Mouse (Mus musculus) bone marrow macrophage, adult 2 months (primary cell): ENCODE measurements around the gene Ttf1.

Experiments used
- CTCF ChIP-seq: IDR thresholded peaks from 2 replicates; pipeline ENCODE4 v1.5.1; 2012; ENCODE audit warnings: low read depth, mild to moderate bottlenecking, low read length, moderate library complexity
- POLR2A ChIP-seq: IDR thresholded peaks from 2 replicates; pipeline ENCODE4 v1.6.1; 2012; ENCODE audit warnings: mild to moderate bottlenecking, low read depth, low read length, borderline replicate concordance

GRCm38 (mm10) chr2:29124571-29124935 is 64.5 kb downstream of the Ttf1 start:
- no peak for TF ChIP-seq POLR2A
- no peak for TF ChIP-seq CTCF
